Mouse (Mus musculus) gastrocnemius, postnatal 4 days (tissue): ENCODE data around the gene Stac2. TPM values are rescaled to one million over a fixed set of nuclear protein-coding genes. Genes with fewer than 3 reads are reported as not detected.
A peak's percentile ranks its signal among the peaks of the same experiment; 100 is the strongest.

ENCODE experiments used
- DNase-seq, 2 experiments: peaks; one replicate each; pipeline ENCODE4 v3.0.0; 2021 to 2022; ENCODE audit warnings: low spot score in 2 of 2, mixed read lengths in 2 of 2
- total RNA-seq, 2 experiments: library from RNA; stranded (reverse); gene quantifications; 2 replicates each; pipeline ENCODE4 v1.2.3; 2021

The Stac2 gene
- total RNA-seq, 2 experiments from 2014 or later, result 0.54 to 0.60 TPM

- peak; percentile 64 to 75 for DNase-seq
These were observed 30.5 kb downstream of the Stac2 start, which contains the start of gene Cacnb1 for GRCm38 (mm10) chr11:98022555-98023371. Cacnb1 (minus strand) TSS chr11:98023034.

DNA sequence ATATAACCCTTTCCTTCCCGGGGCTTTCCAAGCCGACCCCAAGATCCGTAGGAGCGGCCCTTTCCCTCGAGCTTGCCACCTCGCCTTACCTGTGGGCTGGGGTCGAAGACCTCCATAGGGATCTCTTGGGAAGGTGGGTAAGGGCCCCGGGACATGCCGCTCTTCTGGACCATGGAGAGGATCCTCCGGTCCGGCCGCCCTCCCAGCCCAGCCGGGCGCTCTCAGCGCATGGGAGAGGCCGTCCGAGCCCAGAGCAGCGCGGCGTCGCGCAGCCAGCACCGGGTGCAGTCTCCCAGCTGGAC, 31.1 kb downstream of the Stac2 start:
- DNase-seq, result peak in 1 of 2 experiments; percentile 28

GRCm38 (mm10) chr11:98021565-98022252, 31.6 kb downstream of the Stac2 start:
- peak; percentile 24 to 47 for DNase-seq

DNA sequence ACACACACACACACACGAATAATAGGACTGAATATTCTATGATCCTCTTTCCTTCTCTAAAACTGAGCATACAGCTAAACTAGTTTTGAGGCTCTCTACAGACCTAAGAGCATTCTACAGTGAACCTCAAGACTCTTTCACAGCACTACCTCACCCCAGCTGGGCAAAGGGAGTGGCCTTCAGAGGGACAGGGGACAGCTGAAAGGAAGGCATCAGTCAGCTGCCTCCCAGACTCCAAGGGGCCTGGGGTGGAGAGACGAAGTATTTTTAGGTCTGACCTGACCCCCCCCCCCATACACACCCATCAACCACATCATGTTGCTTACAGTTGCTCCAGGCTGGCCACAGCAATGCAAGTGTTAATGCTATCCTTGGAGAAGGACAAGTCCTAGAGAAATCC, 32.1 kb downstream of the Stac2 start:
- no peak for DNase-seq

DNA sequence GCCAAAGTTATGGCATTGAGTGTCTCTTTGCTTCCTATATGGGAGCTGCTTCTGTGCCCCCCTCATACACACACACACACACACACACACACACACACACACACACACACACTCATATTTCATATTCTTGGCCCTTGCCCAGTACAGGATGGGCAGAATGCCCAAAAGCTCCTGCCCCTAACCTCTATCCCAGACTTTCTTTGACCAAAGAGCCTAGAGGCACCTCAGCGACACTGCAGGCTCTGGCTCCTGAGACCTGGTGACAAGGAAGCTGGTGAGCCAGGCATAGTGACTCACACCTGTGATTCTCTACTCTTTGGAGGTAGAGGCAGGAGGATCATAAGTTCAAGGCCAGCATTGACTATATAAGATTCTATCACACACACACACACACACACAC, 32.6 kb downstream of the Stac2 start:
- DNase-seq, result peak in 1 of 2 experiments; percentile 20

DNA sequence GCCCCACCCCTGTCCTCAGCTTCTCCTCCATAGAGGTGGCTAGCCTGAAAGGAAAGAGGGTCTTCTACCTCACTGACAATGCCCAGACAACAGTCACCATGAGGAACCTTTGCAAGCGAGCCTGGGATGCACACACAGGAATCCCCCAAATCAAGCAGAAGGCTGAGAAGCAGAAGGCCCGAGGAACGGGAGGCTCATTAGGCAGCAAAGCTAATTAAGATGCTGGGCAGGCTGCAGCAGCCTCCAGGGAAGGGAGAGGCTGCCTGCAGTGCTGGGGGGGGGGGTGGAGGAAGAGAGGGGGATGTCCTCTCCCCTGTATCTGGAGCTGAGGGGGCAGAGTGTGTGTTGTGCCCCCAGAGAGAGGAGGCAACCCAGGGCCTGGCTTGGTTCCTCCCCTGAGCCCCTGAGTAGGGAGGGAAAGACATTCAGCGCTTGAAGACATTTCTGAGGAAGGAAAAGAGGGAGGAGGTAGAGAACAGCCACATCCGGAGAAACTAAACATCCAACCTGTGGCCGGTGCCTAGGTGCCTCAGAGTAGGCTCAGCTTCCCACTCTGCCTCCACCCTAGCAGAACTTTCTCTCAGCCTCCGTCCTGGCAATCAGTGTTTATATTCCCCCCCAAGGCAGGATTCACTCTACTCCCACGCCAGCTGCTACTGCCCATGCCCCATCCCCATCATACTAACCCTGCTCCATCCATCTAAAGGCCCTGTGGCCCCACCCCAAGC, 33.2 kb downstream of the Stac2 start:
- DNase-seq, result no peak

GRCm38 (mm10) chr11:98018858-98019641, 34.2 kb downstream of the Stac2 start:
- peak in 1 of 2 experiments; percentile 21 for DNase-seq

GRCm38 (mm10) chr11:98018222-98018621, 35.0 kb downstream of the Stac2 start:
- peak in 1 of 2 experiments; percentile 22 for DNase-seq

DNA sequence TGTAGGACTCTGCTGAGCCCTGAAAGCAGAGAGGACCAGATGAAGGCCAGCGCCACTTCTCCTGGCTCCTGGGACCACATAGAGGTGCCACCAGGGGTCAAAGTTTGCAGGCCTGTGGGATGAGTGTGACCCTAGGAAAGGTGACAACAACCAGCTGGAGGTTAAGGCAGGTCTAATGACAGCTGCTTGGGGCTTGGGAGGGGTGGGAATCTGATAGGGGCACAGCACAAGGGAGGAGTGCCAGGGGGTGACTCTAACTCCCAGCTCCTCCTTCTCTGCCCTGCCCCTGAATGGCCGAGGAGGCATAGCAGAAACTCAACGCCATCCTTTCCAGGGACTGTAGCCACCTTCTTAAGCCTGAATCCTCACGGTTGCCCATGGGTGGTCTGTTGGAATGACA, 36.4 kb downstream of the Stac2 start:
- DNase-seq, result no peak

DNA sequence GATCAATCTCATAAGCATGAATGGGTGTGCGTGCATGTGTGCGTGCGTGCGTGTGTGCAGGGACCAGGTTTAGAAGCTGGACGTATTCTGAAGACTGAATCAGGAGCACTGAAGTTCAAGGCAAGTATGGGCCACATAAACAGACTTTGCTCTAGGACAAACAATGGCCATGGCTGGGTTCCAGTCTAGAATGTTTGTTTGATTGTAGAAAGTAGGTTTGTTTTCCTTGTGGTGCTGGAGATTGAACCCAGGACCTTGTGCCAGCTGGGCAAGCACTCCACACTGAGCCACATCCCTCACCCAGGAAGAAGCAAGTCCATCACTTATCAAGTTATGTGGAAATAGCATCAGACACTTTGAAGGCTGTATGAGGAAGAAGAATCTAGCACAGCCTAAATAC, 37.1 kb downstream of the Stac2 start:
- no peak for DNase-seq

GRCm38 (mm10) chr11:98012831-98013230, 40.4 kb downstream of the Stac2 start:
- DNase-seq, result no peak

- peak in 1 of 2 experiments; percentile 18 for DNase-seq
These were observed 41.5 kb downstream of the Stac2 start for GRCm38 (mm10) chr11:98011716-98012115.

DNA sequence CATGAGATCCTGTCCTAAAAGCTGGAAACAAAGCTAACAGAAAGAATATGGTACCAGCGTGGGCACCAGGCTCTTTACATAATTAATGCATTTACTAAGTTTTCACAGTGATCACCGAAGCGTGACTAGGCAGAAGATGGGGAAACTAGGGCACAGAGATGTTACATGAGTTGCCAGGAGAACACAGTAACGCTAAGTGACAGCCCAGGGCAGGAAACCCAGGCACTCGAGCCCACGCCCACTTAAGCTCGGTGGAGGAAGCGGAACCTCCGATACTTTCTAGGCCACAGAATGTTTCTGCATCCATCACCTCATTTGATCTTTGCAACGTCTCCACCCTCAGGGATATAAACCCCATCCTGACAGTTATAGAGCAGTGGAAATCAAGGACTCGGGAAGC, 45.2 kb downstream of the Stac2 start:
- no peak for DNase-seq

GRCm38 (mm10) chr11:98005686-98006085, 47.6 kb downstream of the Stac2 start:
- DNase-seq, result peak in 1 of 2 experiments; percentile 59

GRCm38 (mm10) chr11:98005076-98005475, 48.2 kb downstream of the Stac2 start:
- DNase-seq, result peak in 1 of 2 experiments; percentile 32

DNA sequence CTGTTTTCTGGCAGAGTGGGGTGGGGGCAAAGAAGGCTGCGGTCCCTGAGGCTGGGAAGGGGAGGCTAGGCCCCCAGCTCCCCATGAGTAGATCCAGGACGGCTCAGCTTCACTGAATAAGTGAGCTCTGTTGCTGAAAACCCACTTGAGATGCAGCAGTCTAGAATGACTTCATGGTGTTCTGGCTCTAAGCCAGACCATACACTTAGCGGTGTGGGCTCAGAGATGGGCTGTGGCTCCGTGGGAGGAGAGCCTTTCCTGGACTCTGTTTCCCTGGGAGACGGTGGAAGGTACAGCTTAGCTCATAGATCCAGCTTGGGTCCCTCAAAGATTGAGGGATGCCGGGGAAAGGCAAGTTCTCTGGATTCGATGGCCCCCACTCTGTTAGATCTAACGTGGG, 49.1 kb downstream of the Stac2 start:
- DNase-seq, result no peak

DNA sequence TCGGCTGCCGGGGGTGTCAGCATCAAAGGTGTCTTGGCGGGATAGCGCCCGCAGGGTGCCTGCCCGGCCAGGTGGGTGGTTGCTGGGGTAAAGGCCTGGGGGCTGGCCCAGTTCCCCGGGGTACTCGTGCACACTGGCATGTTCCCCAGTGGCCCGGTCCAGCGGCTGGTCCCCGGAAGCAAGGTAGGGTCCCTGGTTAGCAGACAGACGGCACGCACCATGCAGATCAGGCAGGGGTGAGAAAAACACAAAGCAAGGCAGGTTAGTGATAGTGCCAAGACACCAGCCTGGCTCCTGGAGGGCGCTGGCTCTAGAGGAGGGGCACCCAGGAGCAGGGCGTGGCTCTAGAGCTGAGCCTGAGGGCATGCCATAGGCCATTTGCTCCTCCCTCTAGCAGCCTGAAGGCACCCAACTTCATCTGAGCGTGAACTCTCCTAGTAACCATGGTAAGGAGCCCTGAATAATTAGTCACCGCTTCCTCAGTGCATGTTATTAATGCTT, 50.0 kb downstream of the Stac2 start:
- no peak for DNase-seq

GRCm38 (mm10) chr11:98002627-98003026, 50.6 kb downstream of the Stac2 start:
- DNase-seq, result peak; percentile 75 to 85

- DNase-seq, result no peak
These were observed 51.3 kb downstream of the Stac2 start for GRCm38 (mm10) chr11:98001986-98002385.

DNA sequence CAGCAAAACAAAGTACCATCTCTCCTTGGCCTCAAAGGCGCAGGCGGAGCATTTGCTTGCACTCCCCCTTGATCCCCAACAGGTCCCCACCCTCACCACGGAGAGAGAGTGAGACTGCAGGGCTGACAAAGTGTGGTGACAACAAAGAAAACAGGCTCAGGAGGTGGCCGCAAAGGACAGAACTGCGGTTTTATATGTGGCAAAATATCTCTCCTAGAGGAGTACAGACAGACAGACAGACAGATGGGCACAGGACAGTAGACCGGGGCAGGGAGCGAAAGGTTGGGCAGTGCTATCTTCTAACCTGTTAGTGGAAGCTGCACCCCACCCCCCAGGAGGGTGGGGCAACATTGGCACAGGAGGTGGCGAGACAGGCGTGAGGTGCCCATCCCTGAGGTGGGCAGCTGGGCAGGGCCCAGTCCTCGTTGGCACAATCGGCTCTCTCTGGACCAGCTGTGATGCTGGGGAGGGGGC, 51.9 kb downstream of the Stac2 start:
- DNase-seq, result no peak
